Mouse (Mus musculus) brain, embryonic 18.5 days (tissue): ENCODE data around the gene Olfr366.
"Not testable (repeated sequence)": the region's sequence is repeated elsewhere in the genome, so short reads cannot be mapped to it uniquely, and the experiment has no call there.

Experiments used
- DNase-seq: peaks from one replicate; pipeline ENCODE4 v3.0.0-alpha.2; 2012; ENCODE audit warnings: low read depth, low spot score

Olfr366 gene

GRCm38 (mm10) chr2:37211274-37211673 is at the start of gene Olfr366:
Gene Olfr366 (plus strand): TSS chr2:37211574.
- no peak for DNase-seq

GRCm38 (mm10) chr2:37187898-37188297 is 23.5 kb upstream of the Olfr366 start, which contains the start of gene Olfr365:
Gene Olfr365 (plus strand): TSS chr2:37188198.
- no peak for DNase-seq

GRCm38 (mm10) chr2:37261781-37262180 is 50.4 kb downstream of the Olfr366 start:
- DNase-seq = not testable (repeated sequence)
